Mouse (Mus musculus): Measurements from ENCODE around the gene Msh5. TPM values are rescaled to one million over a fixed set of nuclear protein-coding genes. Genes with fewer than 3 reads are reported as not detected.
"Not testable (repeated sequence)": the region's sequence is repeated elsewhere in the genome, so short reads cannot be mapped to it uniquely, and the experiment has no call there.

Msh5 gene
- total RNA-seq, 2 experiments from 2014 or later: 2.0 to 3.2 TPM

DNA sequence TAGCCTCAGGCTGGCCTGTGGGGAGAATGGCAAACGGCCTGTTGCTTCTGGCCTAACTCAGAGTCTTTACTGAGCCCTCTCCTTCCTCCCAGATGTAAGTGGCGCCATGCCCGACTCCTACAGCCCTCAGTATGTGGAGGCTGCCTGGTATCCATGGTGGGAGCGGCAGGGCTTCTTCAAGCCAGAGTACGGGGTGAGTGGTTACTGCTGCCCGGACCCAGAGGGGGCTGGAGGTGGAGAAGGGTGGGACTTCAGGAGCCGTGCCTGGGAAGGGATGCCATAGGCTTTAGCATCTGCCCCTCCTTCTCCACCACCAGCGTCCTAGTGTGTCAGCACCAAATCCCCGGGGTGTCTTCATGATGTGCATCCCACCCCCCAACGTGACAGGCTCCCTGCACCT lies 41.4 kb downstream of the Msh5 start:
- intact Hi-C loops (cut with DNase I): no loop called here
- no peak for DNase-seq

DNA sequence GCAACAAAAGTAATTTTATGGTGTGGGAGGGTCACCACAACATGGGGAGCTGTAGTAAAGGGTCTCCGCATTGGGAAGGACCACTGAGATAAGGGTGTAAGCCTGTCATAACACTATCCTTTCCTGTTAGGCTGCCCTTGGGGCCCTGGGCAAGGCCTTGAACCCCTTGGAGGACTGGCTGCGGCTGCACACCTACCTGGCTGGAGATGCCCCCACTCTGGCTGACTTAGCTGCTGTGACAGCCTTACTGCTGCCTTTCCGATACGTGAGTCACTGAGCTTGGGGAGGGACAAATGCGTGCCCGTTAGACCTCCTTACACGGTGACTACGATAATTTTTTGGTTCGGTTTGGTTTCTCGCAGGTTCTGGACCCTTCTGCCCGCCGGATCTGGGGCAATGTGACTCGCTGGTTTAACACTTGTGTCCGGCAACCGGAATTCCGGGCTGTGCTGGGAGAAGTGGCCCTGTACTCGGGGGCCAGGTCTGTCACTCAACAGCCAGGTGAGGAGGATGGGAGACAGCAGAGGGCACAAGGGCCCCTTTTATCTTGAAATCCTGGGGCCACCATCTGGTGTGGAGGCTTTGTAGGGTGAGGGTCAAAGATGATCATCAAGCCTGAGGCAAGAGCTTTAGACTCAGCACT lies 42.3 kb downstream of the Msh5 start:
- intact Hi-C loops (cut with DNase I): no loop called here
- DNase-seq: no peak

DNA sequence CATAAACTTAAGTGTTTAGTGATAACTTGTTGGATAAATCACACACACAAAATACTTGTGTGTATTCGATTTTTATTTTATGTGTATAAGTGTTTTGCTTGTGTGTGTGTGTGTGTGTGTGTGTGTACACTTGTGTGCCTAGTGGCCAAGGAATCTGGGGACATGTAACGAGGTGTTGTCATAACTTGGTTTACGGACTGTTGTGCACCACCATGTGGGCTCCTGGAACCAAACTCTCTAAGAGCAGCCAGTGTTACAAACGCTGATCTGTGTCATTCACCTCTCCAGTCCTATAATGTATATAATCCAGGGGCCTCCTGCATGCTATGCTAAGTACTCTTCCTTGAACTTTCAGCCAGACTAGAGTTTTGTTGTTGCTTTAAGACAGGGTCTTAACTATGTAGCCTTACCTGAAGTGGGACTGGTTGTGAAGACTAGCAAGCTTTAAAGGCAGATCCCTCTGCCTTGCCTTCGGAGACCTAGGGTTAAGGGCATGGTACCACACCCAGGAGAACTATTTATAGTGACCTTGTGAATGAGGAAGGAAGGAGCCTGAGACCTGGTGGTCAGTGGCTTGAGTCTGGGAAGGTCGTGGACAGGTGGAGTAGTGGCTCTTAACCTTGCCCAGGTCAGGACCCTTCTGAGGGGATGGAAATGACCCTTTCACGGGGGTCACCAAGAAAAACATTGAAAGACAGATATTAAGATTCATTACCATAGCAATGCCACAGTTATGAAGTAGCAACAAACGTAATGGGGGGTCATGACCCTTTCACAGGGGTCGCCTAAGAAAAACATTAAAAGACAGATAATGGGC lies 43.3 kb downstream of the Msh5 start:
- intact Hi-C loops (cut with DNase I): loop anchor here (2.0 kb wide), 1 partner anchor 70 kb away; no protein-coding TSS in a partner anchor
- DNase-seq: no peak

DNA sequence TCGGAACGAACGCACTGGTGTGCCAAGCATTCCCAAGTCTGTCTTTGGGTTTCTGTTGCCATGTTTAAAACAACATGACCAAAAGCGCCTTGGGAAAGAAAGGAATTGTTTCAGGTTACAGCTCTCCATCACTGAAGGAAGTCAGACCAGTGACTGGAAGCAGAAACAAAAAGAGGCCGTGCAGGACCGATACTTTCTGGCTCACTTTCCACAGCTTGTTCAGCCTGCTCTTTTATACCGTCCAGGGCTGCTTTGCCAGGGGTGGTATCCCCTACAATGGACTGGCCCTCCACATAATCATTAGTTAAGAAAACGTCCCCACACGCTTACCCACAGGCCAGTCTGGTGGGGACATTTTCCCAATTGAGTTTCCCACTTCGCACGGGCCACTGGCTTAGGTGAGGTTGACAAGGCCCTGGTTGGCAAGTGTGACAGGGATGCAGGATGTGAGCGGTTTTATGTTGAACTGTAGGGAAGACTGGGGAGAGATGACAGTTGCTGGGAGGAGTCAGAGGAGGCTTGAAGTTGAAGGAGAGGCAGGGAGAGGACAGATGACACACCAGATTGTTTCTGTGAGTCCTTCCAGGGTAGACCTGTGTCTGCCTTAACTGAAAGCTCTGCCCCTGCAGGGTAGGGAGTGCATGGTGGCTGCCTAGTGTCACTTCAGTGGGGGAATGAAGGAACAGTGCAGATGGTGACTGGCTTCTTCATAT lies 44.2 kb downstream of the Msh5 start:
- intact Hi-C loops (cut with DNase I): loop anchor here (2.0 kb wide), 1 partner anchor 70 kb away; no protein-coding TSS in a partner anchor
- no peak for DNase-seq

DNA sequence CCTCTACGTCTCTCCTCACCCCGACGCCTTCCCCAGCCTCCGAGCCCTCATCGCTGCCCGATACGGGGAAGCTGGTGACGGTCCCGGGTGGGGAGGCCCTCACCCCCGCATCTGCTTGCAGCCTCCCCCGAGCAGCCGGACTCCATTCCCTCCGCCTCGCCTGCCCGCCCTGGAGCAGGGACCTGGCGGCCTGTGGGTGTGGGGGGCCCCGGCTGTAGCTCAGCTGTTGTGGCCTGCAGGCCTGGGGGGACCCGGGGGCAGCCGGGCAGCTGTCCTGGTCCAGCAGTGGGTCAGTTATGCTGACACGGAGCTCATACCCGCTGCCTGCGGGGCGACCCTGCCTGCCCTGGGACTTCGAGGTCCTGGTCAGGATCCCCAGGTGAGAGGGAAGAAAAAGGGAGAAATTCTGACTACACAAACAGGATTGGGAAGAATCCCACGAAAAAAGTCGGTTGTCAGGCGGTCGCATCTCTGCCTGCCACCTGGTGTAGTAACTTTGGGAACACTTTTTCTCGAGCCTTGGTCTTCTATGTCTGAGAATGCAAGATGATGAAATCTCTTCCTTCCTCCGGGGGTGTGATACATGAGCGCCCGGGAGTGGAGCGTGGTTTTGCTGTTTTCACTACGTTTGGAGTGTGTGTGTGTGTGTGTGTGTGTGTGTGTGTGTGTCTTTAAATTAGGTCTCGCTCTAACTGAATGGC lies 44.9 kb downstream of the Msh5 start:
- DNase-seq: no peak
- intact Hi-C loops (cut with DNase I): loop anchor here (2.0 kb wide), 1 partner anchor 69 kb away; no protein-coding TSS in a partner anchor

DNA sequence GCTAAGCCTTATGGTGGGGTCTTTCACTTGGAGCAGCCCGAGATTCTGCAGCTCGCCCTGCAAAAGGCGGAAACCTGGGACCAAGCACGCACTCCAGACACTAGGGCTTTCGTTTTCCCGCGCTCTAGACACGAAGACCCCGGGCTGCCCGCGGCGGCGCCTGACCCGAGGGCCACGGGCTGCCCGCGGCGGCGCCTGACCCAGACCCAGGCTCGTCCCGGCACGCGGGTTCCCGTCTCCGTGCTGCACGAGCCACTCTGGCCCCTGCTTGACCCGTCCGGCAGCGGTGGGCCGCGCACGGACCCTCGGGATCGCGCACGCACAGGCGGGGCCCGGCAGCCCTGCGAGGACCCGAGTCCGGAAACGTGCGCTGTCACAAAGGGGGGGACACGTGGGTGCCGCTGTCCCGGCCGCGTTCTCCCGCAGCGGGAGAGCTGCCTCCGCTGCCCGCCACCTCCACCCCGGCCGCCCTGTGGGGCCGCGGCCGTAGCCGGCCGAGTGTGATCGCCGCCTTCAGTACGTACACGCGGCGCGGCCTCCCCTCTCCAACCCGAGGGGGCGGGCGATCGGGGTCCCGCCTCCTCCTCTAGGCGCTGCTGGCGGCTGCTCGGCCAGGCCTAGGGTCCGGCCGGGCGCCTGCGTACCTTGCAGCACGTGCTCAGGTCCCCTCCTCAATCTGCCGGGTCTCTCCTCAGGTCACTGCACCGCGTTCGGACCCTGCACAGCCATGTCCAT lies 45.7 kb downstream of the Msh5 start, which contains the start of gene Vars:
Gene Vars, plus strand, starts transcription at position 271 of the 735 bp plus-strand sequence.
- DNase-seq: peak; percentile 87
- intact Hi-C loops (cut with DNase I): no loop called here

DNA sequence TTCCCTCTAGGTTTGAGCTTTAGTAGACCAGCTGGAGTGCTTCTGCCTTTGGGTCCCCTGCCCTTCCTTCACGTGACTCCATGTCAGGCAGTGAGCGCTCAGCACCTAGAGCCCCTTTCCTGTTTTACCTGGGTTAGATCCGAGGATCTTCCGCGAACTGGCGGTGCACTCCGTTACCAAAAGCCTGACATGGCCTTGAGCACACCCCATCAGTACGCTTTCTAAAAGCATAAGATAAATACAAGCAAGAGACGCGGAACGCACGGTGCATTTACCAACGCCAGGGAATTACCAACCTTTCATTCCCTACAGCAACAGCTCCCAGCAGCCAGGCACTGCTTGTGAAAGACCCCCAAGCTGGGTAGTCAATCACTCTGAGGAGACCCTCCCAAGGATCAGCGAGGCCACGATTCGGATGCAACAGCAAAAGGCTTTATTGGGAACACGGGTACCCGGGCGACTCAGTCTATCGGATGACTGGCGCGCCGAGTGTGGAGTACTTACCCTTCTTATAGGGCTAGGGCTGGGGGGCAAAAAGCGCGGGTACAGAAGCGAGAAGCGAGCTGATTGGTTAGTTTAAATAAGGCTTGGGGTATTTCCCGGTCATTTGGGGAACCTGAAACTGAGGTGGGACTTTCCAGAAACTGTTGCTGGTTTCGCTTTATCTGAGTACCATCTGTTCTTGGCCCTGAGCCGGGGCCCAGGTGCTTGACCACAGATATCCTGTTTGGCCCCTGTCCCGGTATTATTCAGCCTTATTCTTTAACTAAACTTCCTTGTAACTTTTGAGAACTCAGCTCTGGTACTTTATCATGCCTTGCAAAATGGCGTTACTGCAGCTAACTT lies 46.5 kb downstream of the Msh5 start:
- intact Hi-C loops (cut with DNase I); DNase-seq: not testable (repeated sequence)

DNA sequence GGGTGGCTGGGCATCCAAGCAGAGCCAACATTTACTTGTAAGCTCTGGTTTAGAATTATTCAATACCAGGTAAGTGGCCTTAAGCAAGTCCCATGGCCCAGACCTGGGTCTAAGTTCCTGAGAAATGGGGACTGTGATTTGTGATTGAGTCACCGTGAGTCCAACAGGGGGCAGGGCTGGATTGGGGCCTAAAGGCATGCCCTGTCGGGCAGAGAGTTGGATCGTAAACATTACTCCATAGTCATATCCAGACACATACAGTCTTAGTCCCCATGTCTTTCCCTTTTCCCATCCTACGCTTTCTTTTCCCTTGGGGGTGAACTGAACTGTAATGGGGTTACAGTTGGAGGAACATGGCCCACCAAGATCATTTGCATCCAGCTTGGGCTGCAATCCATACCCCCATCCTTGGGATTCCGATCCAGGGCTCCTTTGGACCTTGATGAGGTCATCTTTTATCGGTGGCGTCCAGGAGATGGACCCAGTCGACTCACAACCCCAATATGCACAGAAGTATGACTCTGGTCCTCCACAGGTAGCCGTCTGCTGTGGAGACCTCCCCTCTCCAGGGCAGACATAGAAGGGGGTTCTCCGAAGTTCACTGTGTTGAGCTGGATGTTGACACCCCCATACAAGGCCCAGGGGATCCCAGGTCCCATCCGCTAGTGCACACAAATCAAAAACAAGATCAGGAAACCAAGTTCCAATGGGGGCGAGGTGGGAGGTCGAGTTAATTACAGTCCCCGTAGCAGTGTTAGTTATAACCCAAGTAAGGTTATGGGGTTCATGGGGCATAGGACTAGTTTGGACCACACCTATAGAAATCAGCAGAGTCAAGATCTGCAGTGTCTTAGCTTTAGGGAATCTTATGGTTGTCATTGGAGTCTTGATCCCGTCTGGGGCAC lies 47.8 kb downstream of the Msh5 start:
- intact Hi-C loops (cut with DNase I): no loop called here
- no peak for DNase-seq

DNA sequence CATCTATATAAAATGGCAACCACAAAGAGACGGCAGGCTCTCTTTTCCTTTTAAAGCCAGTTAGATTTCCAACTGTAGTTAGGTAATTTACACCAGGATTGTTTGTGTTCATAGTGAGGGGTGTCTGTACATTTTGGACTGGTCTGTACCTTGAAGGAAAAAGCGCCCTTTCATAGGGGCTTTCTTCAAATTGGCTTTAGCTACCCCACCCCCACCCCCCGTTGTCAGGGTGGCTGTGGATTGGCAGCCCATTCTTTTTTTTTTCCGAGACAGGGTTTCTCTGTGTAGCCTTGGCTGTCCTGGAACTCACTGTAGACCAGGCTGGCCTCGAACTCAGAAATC lies 49.4 kb downstream of the Msh5 start:
- no peak for DNase-seq
- intact Hi-C loops (cut with DNase I): no loop called here

DNA sequence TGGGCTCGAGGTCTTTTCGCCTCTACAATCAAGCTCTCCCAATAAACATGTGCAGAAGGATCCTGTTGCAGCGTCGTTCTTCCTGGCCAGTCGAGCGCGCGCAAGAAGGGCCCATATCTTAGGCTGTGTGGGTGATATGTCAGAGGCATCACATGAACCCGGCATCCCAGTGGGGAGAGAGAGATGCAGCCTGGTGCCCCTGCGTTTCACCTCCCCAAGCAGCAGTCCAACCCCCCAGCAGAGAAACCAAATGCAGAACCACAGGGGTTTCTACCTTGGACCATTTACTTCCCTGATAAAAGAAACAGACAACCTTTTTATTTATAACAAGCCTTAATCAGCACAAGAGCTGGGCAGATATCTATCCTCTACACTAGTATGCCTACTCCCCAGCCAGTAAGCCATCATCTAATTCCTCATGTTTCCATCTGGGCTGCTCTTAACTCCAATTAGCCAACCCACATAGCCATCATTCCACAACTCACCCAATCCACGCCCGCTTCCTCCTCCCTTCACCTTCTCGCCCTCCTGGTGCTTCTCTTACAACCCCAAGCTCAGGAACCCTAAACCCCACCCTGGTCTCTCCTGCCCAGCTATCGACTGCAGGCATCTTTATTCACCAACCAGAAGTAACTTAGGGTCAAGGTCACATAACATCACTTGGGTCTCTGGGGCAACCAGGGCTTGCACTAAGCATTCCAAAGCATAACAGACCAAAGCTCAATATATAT lies 50.0 kb downstream of the Msh5 start:
- intact Hi-C loops (cut with DNase I): no loop called here
- no peak for DNase-seq

DNA sequence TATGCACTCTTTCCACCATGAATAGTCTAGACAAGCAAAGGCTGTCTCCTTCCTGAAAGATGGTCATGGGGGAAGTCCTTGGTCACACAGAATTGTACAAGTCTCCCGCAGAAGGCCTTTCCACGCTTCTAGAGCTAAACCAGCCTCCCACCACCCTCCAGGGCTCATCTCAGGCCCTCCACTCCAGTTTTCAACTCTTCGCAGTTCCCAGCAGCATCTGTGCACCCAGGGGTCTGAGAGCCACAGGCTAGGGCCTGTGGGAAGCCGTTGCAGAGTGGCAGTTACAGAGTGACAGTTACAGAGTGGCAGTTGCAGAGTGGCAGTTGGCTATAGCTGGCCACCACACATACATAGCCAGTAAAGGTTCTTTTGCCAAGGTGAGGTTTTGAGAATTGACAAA lies 50.6 kb downstream of the Msh5 start:
- not testable (repeated sequence) for DNase-seq

DNA sequence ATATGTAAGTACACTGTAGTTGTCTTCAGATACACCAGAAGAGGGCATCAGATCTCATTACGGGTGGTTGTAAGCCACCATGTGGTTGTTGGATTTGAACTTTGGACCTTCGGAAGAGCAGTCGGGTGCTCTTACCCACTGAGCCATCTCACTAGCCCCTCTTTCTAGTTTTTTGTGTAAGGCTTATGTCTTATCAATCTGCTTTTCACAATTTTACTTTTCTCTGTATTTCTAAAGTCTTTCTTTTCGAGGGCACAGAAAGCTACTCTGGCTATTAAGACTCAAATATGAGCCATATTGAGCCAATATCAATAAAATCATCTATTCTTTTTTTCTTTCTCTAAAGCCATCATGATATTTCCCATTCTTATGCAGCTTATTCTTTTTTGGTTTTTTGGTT lies 51.4 kb downstream of the Msh5 start:
- intact Hi-C loops (cut with DNase I); DNase-seq: not testable (repeated sequence)

More for the DNA sequence above, 50.6 kb downstream of the Msh5 start:
- intact Hi-C loops (cut with DNase I): not testable (repeated sequence)

DNA sequence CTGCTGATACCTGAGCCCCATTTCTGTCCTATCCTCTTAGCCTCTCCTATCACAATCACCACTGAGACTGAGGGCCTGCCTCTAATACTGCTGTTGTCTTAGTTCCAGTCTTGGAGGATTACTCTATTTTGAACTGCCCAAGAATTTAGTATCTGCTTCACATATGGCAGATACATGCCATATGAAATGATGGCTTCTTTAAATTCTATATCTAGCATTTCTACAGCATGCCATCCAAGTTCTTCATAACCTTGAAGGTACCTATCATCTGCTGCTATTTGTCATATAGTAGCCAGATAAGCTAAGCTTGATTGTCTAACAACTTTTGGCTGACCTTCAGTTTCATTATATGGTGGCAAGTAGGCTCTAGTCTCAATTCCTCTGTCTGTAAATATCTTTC lies 51.8 kb downstream of the Msh5 start:
- DNase-seq: no peak
- intact Hi-C loops (cut with DNase I): no loop called here

DNA sequence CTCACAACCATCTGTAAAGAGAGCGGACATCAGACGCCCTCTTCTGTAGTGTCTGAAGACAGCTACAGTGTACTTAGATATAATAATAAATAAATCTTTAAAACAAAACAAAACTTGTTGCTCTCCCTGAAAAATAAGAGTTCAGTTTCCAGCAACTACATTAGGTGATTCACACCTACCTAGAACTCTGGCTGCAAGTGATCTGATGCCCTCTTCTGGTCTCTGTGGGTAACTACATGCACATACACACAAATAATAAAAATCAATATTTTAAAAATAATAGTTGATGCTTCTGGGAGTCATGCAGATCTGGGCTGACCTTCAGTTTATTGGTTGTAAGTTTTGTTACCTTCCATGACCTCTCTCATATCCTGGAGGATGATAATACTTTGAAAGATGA lies 62.3 kb downstream of the Msh5 start:
- DNase-seq: no peak
- intact Hi-C loops (cut with DNase I): no loop called here

DNA sequence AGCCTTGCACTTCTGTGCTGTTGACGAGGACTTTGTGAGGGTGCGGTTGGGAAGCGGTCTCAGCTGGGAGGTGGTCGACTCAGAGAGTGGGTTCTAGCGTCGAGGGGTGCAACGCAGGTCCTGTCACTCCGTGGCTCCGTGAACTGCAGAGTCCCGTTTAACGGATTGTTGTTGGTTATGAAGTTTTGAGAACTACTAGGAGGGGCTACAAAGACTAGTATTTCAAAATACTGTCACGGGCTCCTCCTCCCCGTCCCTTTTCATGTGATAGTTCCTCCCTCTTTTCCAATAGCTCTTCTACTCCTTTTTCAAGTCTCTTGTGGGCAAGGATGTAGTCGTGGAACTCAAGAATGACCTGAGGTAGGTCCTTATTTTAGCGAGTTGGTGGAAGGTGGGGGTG lies 64.2 kb downstream of the Msh5 start:
- no peak for DNase-seq
- intact Hi-C loops (cut with DNase I): no loop called here

DNA sequence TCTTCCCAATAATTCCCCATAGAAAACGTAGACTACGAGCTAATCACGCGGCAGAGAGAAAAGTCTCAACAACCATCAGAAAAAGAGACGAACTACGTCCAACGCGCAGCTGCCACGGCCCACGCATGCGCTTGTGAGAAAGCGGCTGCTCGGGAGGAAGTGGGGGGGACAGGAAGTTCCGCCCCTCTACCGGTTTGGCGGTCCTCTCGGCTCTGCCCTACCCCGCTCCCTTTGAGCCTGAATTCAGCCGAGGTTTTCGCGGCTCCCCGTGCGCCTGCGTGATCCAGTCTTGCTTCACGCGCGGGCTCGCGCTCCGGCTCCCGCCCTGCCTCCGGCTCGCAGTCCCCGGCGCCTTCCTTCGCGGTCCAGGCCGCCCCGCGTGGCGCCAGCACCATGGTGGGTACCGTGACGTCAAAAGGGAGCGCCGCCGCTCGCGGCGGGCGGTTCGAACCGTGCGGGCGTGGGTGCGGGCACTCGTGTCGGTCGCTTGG lies 64.8 kb downstream of the Msh5 start, which contains the start of gene Lsm2:
Gene Lsm2, plus strand, starts transcription at position 173 of the 491 bp plus-strand sequence.
- peak; percentile 91 for DNase-seq
- intact Hi-C loops (cut with DNase I): no loop called here

DNA sequence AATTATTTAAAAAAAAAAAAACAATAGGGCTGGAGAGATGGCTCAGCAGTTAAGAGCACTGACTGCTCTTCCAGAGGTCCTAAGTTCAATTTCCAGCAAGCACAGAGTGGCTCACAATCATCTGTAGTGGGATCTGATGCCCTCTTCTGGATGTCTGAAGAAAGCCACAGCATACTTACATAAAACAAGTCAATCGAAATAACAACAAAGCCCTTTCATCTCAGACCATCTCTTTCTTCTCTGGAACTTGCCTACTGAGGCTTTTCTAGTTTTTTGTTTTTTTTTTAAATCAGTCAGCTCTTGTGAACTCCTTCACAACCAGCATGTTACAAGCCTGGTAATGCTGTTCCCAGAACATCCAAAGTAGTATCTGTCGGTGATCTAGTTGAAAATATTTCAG lies 65.9 kb downstream of the Msh5 start:
- intact Hi-C loops (cut with DNase I): no loop called here
- DNase-seq: no peak

Data from left cerebral cortex, postnatal 4 days (tissue).